Mouse (Mus musculus): ENCODE data around the gene Dsp.

DNA sequence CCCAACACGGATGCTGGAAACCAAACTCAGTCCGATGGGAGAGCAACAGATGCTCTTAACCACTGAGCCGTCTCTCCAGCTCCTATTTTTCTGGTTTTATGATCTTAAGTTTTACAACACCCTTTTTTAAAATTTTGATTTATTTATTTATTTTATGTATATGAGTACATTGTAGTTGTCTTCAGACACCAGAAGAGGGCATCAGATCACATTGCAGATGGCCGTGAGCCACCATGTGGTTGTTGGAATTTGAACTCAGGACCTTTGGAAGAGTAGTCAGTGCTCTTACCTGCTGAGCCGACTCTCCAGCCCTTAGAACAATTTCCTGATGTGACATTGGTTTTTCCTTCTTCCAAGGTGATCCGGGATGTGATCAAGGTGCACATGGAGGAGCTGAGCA is 69.2 kb downstream of the Dsp start:
- TF ChIP-seq MAFK (IDR thresholded peaks at IDR 0.05; ENCODE audit: insufficient read depth, low read depth, low read length) (no peak), CHD2 (IDR thresholded peaks at IDR 0.05; ENCODE audit: low read depth, low read length) (no peak), ZC3H11A (IDR thresholded peaks at IDR 0.05; ENCODE audit: borderline replicate concordance, low read depth, low read length) (no peak), HCFC1 (IDR thresholded peaks at IDR 0.05; ENCODE audit: borderline replicate concordance, insufficient read depth, low read length) (no peak), ZNF384 (IDR thresholded peaks at IDR 0.05; ENCODE audit: low read depth, low read length) (no peak)
